Mouse (Mus musculus) stomach, postnatal 0 days (tissue): ENCODE data around the gene Phf3.

ENCODE experiments used
- CTCF ChIP-seq: IDR thresholded peaks from 2 replicates; pipeline ENCODE4 v1.5.1; 2016; ENCODE audit warnings: antibody characterized with exemption, low read depth, mild to moderate bottlenecking, moderate library complexity
- EP300 ChIP-seq: optimal IDR thresholded peaks from 2 replicates; pipeline ENCODE3; 2016; ENCODE audit warnings: antibody characterized with exemption

DNA sequence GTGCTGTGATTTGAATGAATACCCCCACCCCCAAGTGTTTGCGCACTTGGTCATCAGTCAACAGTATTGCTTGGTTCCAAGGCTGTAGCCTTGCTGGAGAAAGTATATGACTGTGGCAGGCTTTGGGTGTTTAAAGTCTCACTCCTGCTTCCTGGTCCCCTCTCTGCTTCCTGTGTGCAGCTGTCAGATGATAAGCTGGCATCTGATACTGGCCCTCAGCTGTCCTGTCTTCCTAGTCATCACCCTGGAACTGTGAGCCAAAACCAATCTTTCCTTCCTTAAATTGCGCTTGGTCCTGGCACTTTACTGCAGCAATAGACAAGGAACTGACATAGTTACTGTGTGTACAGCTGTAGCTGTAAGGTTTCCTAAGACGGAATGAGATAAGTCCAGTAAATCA is 21.8 kb downstream of the Phf3 start:
- TF ChIP-seq CTCF, result no peak
- TF ChIP-seq EP300, result no peak
